Mouse (Mus musculus): ENCODE results near the gene Slc17a5. TPM values are rescaled to one million over a fixed set of nuclear protein-coding genes. Genes with fewer than 3 reads are reported as not detected.
"Not testable (repeated sequence)": the region's sequence is repeated elsewhere in the genome, so short reads cannot be mapped to it uniquely, and the experiment has no call there.

The Slc17a5 gene
- polyA plus RNA-seq, 1 experiment from 2014 or later, result 39.6 TPM

DNA sequence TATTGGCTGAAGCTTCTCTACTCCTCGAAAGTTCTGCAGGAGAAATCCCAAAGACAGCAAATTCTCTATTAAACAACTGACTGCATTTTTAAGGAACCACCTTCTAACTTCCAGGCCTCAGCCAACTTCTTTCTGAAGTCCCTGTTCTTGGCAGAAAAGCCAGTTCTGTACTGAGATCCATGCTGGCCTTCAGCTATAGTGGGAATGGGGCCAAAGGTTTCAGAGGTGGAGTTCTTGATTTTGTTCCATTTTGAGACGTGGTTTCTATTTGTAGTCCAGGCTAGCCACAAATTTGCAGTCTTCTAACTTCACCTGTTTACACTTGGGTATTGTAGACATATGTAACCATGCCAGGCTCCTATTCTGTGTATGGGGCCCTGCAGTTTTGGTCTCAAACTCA is 61.6 kb downstream of the Slc17a5 start:
- Histone ChIP-seq H3K27me3 (replicated peaks) (no peaks in the 10 kb centered on the region), H3K4me1 (replicated peaks) (peaks cover 7% of the 10 kb centered on the region; the same call in 1 of the 2 replicates), H3K27ac (no peak overlapping the region), H3K9me3 (no peaks in the 10 kb centered on the region), H3K4me2 (replicated peaks) (no peak overlapping the region), H3K36me3 (no peaks in the 10 kb centered on the region), H3K4me3 (replicated peaks) (no peak overlapping the region), H3K9ac (no peak overlapping the region)
- 81% methylated on average over 2 of the region's 2 CpGs for WGBS
- no peak for ATAC-seq

- H3K4me2 ChIP-seq (replicated peaks), result no peak overlapping the region
- no peaks in the 10 kb centered on the region for H3K36me3 ChIP-seq
- no peak overlapping the region for H3K9ac ChIP-seq
- no peaks in the 10 kb centered on the region for H3K27me3 ChIP-seq (replicated peaks)
- WGBS, result 91% methylated on average over 17 of the region's 17 CpGs
- H3K9me3 ChIP-seq, result no peaks in the 10 kb centered on the region
- H3K27ac ChIP-seq, result no peak overlapping the region
- no peak for ATAC-seq
- peaks cover 10% of the 10 kb centered on the region; the same call in 1 of the 2 replicates for H3K4me1 ChIP-seq (replicated peaks)
- H3K4me3 ChIP-seq (replicated peaks), result no peak overlapping the region
Measured at GRCm38 (mm10) chr9:78525451-78526135, 62.2 kb downstream of the Slc17a5 start.

DNA sequence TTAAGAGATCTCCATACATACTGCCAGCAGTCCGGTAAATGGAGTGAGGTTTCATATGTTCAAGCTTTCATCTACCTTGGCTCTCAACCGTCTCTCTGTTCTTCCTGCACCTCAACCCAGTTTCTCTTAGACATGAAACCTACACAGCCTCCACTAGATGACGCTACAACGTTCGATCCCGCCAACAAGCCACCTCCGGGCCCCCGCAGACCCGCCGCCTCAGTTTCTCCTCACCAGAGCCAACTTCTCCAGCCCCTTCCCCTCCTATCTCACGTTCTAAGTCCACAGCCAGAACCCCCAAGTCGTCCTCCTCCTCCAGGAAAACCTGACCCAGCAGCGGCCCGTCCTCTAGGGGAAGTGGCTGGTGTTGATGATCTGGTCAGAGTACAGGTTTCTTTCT is 66.2 kb downstream of the Slc17a5 start:
- Histone ChIP-seq H3K4me3 (replicated peaks) (peak overlapping the region; percentile 47), H3K27me3 (replicated peaks) (no peaks in the 10 kb centered on the region), H3K27ac (peak overlapping the region; percentile 74), H3K36me3 (no peaks in the 10 kb centered on the region), H3K4me2 (replicated peaks) (peak overlapping the region; percentile 85), H3K9me3 (no peaks in the 10 kb centered on the region), H3K9ac (peak overlapping the region; percentile 42; the same call in 1 of the 2 replicates), H3K4me1 (replicated peaks) (peaks cover 12% of the 10 kb centered on the region)
- WGBS, result 31% methylated on average over 14 of the region's 14 CpGs
- ATAC-seq, result peak; percentile 18

DNA sequence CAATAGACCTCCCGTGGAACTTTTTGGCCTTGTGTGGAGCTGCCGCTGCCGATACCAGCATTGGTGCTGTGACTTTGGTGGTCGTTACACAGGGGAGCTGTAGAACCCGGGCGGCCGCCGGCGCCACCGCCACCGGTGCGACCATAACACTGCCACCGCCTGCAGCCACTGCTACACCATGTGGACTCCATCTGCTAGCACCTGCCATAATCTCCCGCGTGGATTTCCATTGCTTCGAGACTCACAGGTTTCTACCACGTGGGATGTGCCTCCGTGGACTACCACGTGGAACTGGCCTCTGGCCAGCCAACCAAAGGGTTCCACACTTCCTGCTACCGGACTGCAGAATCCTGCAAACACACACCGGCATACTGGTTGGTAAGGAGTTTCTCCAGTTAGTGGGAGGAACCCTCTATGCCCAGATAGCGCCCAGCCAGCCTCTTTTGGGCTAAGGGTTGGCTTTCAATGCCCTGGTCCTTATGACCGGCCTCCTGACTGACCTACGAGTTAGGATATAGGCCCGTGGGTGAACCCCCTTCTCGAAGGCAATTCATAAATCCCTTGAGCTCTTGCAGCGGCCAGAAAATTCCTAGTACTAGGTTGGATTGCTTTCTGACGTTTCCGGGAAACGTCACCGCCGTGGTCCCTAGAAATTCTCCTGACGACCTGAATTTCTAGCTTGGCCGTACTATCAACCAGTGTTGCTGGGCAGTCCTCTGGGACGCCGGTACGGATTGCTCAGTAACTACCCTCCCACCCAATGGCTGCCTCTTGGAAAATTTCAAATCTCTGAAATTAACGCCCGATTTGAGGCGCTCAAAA is 66.8 kb downstream of the Slc17a5 start:
- peak overlapping the region; percentile 47 for H3K4me3 ChIP-seq (replicated peaks)
- no peaks in the 10 kb centered on the region for H3K9me3 ChIP-seq
- WGBS, result 3% methylated on average over 40 of the region's 40 CpGs
- peaks cover 12% of the 10 kb centered on the region for H3K4me1 ChIP-seq (replicated peaks)
- H3K4me2 ChIP-seq (replicated peaks), result peak overlapping the region; percentile 85
- no peaks in the 10 kb centered on the region for H3K36me3 ChIP-seq
- H3K27me3 ChIP-seq (replicated peaks), result no peaks in the 10 kb centered on the region
- peak; percentile 61 for ATAC-seq
- H3K9ac ChIP-seq, result peak overlapping the region; percentile 42
- peak overlapping the region; percentile 74 for H3K27ac ChIP-seq

- WGBS, result 4% methylated on average over 15 of the region's 15 CpGs
- no peaks in the 10 kb centered on the region for H3K9me3 ChIP-seq
- peaks cover 9% of the 10 kb centered on the region for H3K4me1 ChIP-seq (replicated peaks)
- peak overlapping the region; percentile 74 for H3K27ac ChIP-seq
- peak overlapping the region; percentile 85 for H3K4me2 ChIP-seq (replicated peaks)
- H3K9ac ChIP-seq, result peak overlapping the region; percentile 42
- peak overlapping the region; percentile 47 for H3K4me3 ChIP-seq (replicated peaks)
- ATAC-seq, result peak; percentile 91
- H3K27me3 ChIP-seq (replicated peaks), result no peaks in the 10 kb centered on the region
- H3K36me3 ChIP-seq, result no peaks in the 10 kb centered on the region
Measured at GRCm38 (mm10) chr9:78520127-78520779, 67.6 kb downstream of the Slc17a5 start.

DNA sequence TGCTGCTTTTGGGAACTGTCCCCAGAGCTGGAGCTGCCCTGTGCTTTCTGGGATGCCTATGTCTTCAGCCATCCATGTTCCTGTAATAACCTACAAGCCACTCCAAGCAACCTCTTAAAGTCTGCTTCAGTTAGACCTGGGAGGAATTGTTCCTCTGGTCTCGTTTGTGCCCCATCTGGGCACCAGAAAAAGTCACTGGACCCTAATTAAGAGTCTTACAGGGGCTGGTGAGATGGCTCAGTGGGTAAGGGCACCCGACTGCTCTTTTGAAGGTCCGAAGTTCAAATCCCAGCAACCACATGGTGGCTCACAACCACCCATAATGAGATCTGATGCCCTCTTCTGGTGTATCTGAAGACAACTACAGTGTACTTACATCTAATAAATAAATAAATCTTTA is 70.6 kb downstream of the Slc17a5 start:
- 62% methylated on average over 3 of the region's 3 CpGs for WGBS
- H3K4me3 ChIP-seq (replicated peaks); ATAC-seq; H3K4me2 ChIP-seq (replicated peaks); H3K27me3 ChIP-seq (replicated peaks); H3K27ac ChIP-seq; H3K9ac ChIP-seq; H3K36me3 ChIP-seq; H3K9me3 ChIP-seq; H3K4me1 ChIP-seq (replicated peaks): not testable (repeated sequence)

- no peak overlapping the region for H3K4me2 ChIP-seq (replicated peaks)
- H3K27ac ChIP-seq, result no peak overlapping the region
- no peak overlapping the region for H3K9ac ChIP-seq
- H3K9me3 ChIP-seq, result no peaks in the 10 kb centered on the region
- H3K4me1 ChIP-seq (replicated peaks), result peaks cover 6% of the 10 kb centered on the region
- H3K4me3 ChIP-seq (replicated peaks), result no peak overlapping the region
- 66% methylated on average over 3 of the region's 3 CpGs for WGBS
- no peak for ATAC-seq
- no peaks in the 10 kb centered on the region for H3K27me3 ChIP-seq (replicated peaks)
- H3K36me3 ChIP-seq, result no peaks in the 10 kb centered on the region
Measured at GRCm38 (mm10) chr9:78516125-78516524, 71.7 kb downstream of the Slc17a5 start.

DNA sequence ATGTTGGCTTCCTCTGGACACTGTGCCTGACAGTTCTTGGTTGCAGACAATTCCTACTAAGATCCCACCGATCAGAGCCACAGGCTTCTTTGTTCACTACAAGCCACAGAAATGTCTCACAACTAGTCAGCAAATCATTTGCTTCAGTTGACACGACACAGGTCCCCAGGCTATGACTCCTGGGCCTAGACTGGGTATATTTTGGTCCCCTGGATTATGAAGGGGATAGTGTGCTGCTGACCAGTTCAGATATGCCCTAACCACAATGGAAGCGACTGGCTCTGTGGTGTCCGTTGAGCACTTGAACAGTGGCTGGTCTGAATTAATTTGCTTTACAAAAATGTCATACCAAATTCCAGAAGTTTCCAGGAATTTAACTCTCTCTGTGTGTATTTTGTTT is 73.2 kb downstream of the Slc17a5 start:
- Histone ChIP-seq H3K4me1 (replicated peaks) (no peaks in the 10 kb centered on the region), H3K4me2 (replicated peaks) (no peak overlapping the region), H3K27me3 (replicated peaks) (no peaks in the 10 kb centered on the region), H3K9ac (no peak overlapping the region), H3K27ac (no peak overlapping the region), H3K9me3 (no peaks in the 10 kb centered on the region), H3K4me3 (replicated peaks) (no peak overlapping the region), H3K36me3 (no peaks in the 10 kb centered on the region)
- 79% methylated on average over 4 of the region's 4 CpGs for WGBS
- no peak for ATAC-seq

DNA sequence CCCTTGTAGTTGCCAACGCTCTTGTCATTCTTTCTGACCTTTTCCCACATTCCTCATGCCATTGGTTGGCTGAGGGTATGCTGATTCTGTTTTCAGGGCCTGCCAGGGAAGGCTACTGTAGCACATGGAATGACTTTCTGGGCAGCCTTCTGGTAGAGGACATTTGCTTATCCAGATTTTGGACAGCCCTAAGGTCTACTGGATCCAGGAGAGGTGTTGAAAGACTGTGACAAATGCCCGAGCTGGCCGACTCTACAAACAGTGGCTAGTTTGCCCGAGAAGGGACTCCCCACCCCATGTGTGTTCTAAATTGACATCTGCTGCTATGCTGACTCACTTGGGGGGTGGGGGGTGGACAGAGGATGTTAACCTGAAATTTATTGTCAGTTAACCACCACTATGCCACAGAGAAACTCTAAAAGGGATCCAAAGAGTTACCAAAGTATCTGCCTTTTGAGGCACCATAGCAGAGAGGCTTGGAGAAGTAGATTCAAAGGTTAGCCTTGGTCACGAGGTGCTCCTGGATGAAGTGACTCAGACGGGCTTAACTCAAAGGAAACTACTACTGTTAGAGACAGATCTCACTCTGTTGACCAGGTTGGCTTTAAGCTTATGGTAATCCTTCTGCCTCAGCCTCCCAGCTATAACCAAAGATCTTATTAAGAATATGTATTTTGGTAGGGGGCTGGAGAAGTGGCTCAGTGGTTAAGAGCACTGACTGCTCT is 73.9 kb downstream of the Slc17a5 start:
- Histone ChIP-seq H3K4me1 (replicated peaks) (no peaks in the 10 kb centered on the region), H3K4me2 (replicated peaks) (no peak overlapping the region), H3K36me3 (no peaks in the 10 kb centered on the region), H3K4me3 (replicated peaks) (no peak overlapping the region), H3K9me3 (no peaks in the 10 kb centered on the region), H3K27me3 (replicated peaks) (no peaks in the 10 kb centered on the region), H3K9ac (no peak overlapping the region), H3K27ac (no peak overlapping the region)
- ATAC-seq, result no peak
- WGBS, result 63% methylated on average over 6 of the region's 6 CpGs

GRCm38 (mm10) chr9:78511705-78512104 is 76.1 kb downstream of the Slc17a5 start:
- no peak for ATAC-seq
- Histone ChIP-seq H3K27ac (no peak overlapping the region), H3K36me3 (no peaks in the 10 kb centered on the region), H3K27me3 (replicated peaks) (no peaks in the 10 kb centered on the region), H3K4me2 (replicated peaks) (no peak overlapping the region), H3K9me3 (no peaks in the 10 kb centered on the region), H3K4me1 (replicated peaks) (0 out of 2 replicates have a peak, but pooled peaks cover 2% of the 10 kb centered on the region), H3K9ac (no peak overlapping the region), H3K4me3 (replicated peaks) (no peak overlapping the region)
- 94% methylated on average over 5 of the region's 5 CpGs for whole genome bisulfite sequencing

DNA sequence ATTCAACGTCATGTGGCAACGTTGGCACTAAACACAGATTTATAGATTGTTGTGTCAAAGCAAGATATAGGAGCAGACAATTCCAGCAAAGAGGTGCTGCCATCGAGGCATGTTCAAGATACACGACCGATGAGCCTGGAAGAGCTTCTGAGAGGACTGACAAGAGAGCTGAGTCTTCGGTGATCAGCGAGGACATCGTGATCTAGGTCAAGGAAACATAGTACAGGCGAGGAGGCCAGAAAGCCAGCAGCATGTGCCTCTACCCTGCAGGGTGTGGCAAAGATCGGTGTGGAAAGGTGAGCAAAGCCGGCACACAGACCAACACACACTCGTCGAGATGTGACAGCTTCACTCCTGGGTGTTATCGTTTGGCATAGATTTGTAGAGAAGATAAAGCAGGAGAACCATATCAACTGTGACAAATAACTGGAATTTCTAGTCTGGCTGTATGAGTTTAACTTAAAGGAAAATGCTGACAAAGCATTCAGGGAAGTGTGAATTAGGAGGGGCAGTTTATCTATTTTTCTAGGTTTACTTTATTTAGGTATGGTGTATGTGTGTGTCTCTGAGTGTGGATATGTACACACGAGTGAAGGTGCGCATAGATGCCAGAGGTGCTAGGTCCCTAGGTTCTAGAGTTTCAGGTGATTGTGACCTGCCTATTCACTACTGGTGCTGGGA is 79.6 kb downstream of the Slc17a5 start:
- WGBS, result 77% methylated on average over 16 of the region's 16 CpGs
- Histone ChIP-seq H3K27me3 (replicated peaks) (no peaks in the 10 kb centered on the region), H3K4me2 (replicated peaks) (no peak overlapping the region), H3K4me1 (replicated peaks) (peaks cover 12% of the 10 kb centered on the region), H3K36me3 (no peaks in the 10 kb centered on the region), H3K27ac (no peak overlapping the region), H3K9me3 (no peaks in the 10 kb centered on the region), H3K4me3 (replicated peaks) (no peak overlapping the region), H3K9ac (no peak overlapping the region)
- no peak for ATAC-seq

All from intestine, embryonic 15.5 days (tissue).